Mouse (Mus musculus): ENCODE measurements around the gene Phkb. TPM values are rescaled to one million over a fixed set of nuclear protein-coding genes. Genes with fewer than 3 reads are reported as not detected.
"Not testable (repeated sequence)": the region's sequence is repeated elsewhere in the genome, so short reads cannot be mapped to it uniquely, and the experiment has no call there.

Gene Phkb
- total RNA-seq (2022) = 10 to 100 TPM; 42.7 to 50.3 (median 46.2) TPM

GRCm38 (mm10) chr8:85840657-85841488, at the start of gene Phkb, which contains the start of gene Itfg1:
Phkb (plus strand) TSS chr8:85840959.
Itfg1 (minus strand) TSS chr8:85840921.
- peak; percentile 75 to 85 for DNase-seq (ENCODE audit: low spot score in 2 of 2)

GRCm38 (mm10) chr8:85796392-85796791, 44.4 kb upstream of the Phkb start:
- DNase-seq (ENCODE audit: low spot score in 2 of 2) = not testable (repeated sequence)

GRCm38 (mm10) chr8:85800164-85800563, 40.6 kb upstream of the Phkb start:
- no peak for DNase-seq (ENCODE audit: low spot score in 2 of 2)

GRCm38 (mm10) chr8:85801408-85801807, 39.4 kb upstream of the Phkb start:
- no peak for DNase-seq (ENCODE audit: low spot score in 2 of 2)

- no peak for DNase-seq (ENCODE audit: low spot score in 2 of 2)
Observed at GRCm38 (mm10) chr8:85813621-85814020, 27.1 kb upstream of the Phkb start.

GRCm38 (mm10) chr8:85839916-85840656, 673 bp upstream of the Phkb start:
- no peak for DNase-seq (ENCODE audit: low spot score in 2 of 2)

- DNase-seq (ENCODE audit: low spot score in 2 of 2) = no peak
Observed at GRCm38 (mm10) chr8:85841489-85841795, 683 bp downstream of the Phkb start.

- no peak for DNase-seq (ENCODE audit: low spot score in 2 of 2)
Observed at GRCm38 (mm10) chr8:85845887-85846286, 5.1 kb downstream of the Phkb start.

- DNase-seq (ENCODE audit: low spot score in 2 of 2) = no peak
Observed at GRCm38 (mm10) chr8:85854220-85855123, 13.7 kb downstream of the Phkb start.

GRCm38 (mm10) chr8:85857227-85857896, 16.6 kb downstream of the Phkb start:
- DNase-seq (ENCODE audit: low spot score in 2 of 2) = not testable (repeated sequence)

GRCm38 (mm10) chr8:85860612-85861011, 19.9 kb downstream of the Phkb start:
- no peak for DNase-seq (ENCODE audit: low spot score in 2 of 2)

- no peak for DNase-seq (ENCODE audit: low spot score in 2 of 2)
Observed at GRCm38 (mm10) chr8:85862381-85862780, 21.6 kb downstream of the Phkb start.

- DNase-seq (ENCODE audit: low spot score in 2 of 2) = no peak
Observed at GRCm38 (mm10) chr8:85871660-85872059, 30.9 kb downstream of the Phkb start.

GRCm38 (mm10) chr8:85877976-85878375, 37.2 kb downstream of the Phkb start:
- no peak for DNase-seq (ENCODE audit: low spot score in 2 of 2)

- no peak for DNase-seq (ENCODE audit: low spot score in 2 of 2)
Observed at GRCm38 (mm10) chr8:85879624-85880023, 38.9 kb downstream of the Phkb start.

- no peak for DNase-seq (ENCODE audit: low spot score in 2 of 2)
Observed at GRCm38 (mm10) chr8:85884811-85885210, 44.1 kb downstream of the Phkb start.

- DNase-seq (ENCODE audit: low spot score in 2 of 2) = no peak
Observed at GRCm38 (mm10) chr8:85897636-85898035, 56.9 kb downstream of the Phkb start.

- DNase-seq (ENCODE audit: low spot score in 2 of 2) = no peak
Observed at GRCm38 (mm10) chr8:85924991-85925390, 84.2 kb downstream of the Phkb start.

GRCm38 (mm10) chr8:85925574-85925973, 84.8 kb downstream of the Phkb start:
- DNase-seq (ENCODE audit: low spot score in 2 of 2) = no peak

- DNase-seq (ENCODE audit: low spot score in 2 of 2) = peak; percentile 28 to 44
Observed at GRCm38 (mm10) chr8:85926107-85926506, 85.3 kb downstream of the Phkb start.

GRCm38 (mm10) chr8:85936148-85936547, 95.4 kb downstream of the Phkb start:
- no peak for DNase-seq (ENCODE audit: low spot score in 2 of 2)
